Mouse (Mus musculus): Measurements from ENCODE around the gene Nme7. TPM values are rescaled to one million over a fixed set of nuclear protein-coding genes. Genes with fewer than 3 reads are reported as not detected.

Gene Nme7
- total and polyA plus RNA-seq, 2 experiments from 2014 or later, result 17.6 to 25.8 TPM

- 82% methylated on average over 3 of the region's 3 CpGs for WGBS
- no peak for TF ChIP-seq CTCF (IDR thresholded peaks at IDR 0.05)
- DNase-seq (ENCODE audit: low spot score) (no peak), ATAC-seq (ENCODE audit: low FRiP score) (no peak)
- Histone ChIP-seq H3K4me1 (ENCODE audit: insufficient read depth, low read length) (no peaks in the 10 kb centered on the region), H3K4me2 (ENCODE audit: low read depth, low read length, poor library complexity, severe bottlenecking) (no peak overlapping the region), H3K27me3 (ENCODE audit: insufficient read depth, low read length) (no peaks in the 10 kb centered on the region), H3K27ac (ENCODE audit: low read depth, low read length) (no peak overlapping the region), H3K36me3 (ENCODE audit: insufficient read depth, low read length) (no peaks in the 10 kb centered on the region), H3K4me3 (ENCODE audit: low read depth, low read length) (no peak overlapping the region), H3K9ac (replicated peaks; ENCODE audit: low read length, poor library complexity, severe bottlenecking) (no peak overlapping the region), H3K9me3 (ENCODE audit: low read length) (no peaks in the 10 kb centered on the region)
These were observed 113.7 kb downstream of the Nme7 start for GRCm38 (mm10) chr1:164417604-164418003.

- H3K4me2 ChIP-seq (ENCODE audit: low read depth, low read length, poor library complexity, severe bottlenecking), result no peak overlapping the region
- no peak overlapping the region for H3K4me3 ChIP-seq (ENCODE audit: low read depth, low read length)
- H3K27ac ChIP-seq (ENCODE audit: low read depth, low read length), result no peak overlapping the region
- H3K4me1 ChIP-seq (ENCODE audit: insufficient read depth, low read length), result no peaks in the 10 kb centered on the region
- H3K9ac ChIP-seq (replicated peaks; ENCODE audit: low read length, poor library complexity, severe bottlenecking), result no peak overlapping the region
- ATAC-seq (ENCODE audit: low FRiP score) (no peak), DNase-seq (ENCODE audit: low spot score) (no peak)
- H3K36me3 ChIP-seq (ENCODE audit: insufficient read depth, low read length), result no peaks in the 10 kb centered on the region
- H3K9me3 ChIP-seq (ENCODE audit: low read length), result no peaks in the 10 kb centered on the region
- TF ChIP-seq CTCF (IDR thresholded peaks at IDR 0.05), result no peak
- H3K27me3 ChIP-seq (ENCODE audit: insufficient read depth, low read length), result no peaks in the 10 kb centered on the region
- WGBS, result 88% methylated on average over 10 of the region's 10 CpGs
These were observed 114.4 kb downstream of the Nme7 start for GRCm38 (mm10) chr1:164418320-164418719.

DNA sequence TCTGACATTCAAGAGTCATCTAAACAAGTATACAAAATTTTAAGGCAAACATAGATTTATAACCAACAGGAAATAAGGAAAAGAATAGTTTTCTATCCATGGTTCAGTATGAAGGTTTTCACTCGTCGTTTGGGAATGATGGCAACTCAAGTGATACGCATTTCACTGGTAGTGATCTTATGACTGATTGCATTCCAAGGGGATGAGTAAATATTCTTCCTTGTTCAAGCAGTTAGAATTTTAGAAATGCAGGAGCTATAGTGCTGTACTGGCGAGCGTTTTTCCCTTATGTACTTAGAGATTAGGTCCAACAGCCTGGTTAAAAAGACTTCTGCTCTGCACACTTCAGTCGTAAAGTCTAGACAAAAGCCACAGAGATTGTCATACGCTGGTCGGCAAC, 115.5 kb downstream of the Nme7 start:
- H3K9ac ChIP-seq (replicated peaks; ENCODE audit: low read length, poor library complexity, severe bottlenecking), result no peak overlapping the region
- H3K4me3 ChIP-seq (ENCODE audit: low read depth, low read length), result no peak overlapping the region
- no peaks in the 10 kb centered on the region for H3K4me1 ChIP-seq (ENCODE audit: insufficient read depth, low read length)
- no peak for ATAC-seq (ENCODE audit: low FRiP score)
- no peak for TF ChIP-seq CTCF (IDR thresholded peaks at IDR 0.05)
- H3K4me2 ChIP-seq (ENCODE audit: low read depth, low read length, poor library complexity, severe bottlenecking), result no peak overlapping the region
- no peaks in the 10 kb centered on the region for H3K36me3 ChIP-seq (ENCODE audit: insufficient read depth, low read length)
- H3K27ac ChIP-seq (ENCODE audit: low read depth, low read length), result no peak overlapping the region
- no peak for DNase-seq (ENCODE audit: low spot score)
- H3K27me3 ChIP-seq (ENCODE audit: insufficient read depth, low read length), result no peaks in the 10 kb centered on the region
- 84% methylated on average over 8 of the region's 8 CpGs for WGBS
- no peaks in the 10 kb centered on the region for H3K9me3 ChIP-seq (ENCODE audit: low read length)

DNA sequence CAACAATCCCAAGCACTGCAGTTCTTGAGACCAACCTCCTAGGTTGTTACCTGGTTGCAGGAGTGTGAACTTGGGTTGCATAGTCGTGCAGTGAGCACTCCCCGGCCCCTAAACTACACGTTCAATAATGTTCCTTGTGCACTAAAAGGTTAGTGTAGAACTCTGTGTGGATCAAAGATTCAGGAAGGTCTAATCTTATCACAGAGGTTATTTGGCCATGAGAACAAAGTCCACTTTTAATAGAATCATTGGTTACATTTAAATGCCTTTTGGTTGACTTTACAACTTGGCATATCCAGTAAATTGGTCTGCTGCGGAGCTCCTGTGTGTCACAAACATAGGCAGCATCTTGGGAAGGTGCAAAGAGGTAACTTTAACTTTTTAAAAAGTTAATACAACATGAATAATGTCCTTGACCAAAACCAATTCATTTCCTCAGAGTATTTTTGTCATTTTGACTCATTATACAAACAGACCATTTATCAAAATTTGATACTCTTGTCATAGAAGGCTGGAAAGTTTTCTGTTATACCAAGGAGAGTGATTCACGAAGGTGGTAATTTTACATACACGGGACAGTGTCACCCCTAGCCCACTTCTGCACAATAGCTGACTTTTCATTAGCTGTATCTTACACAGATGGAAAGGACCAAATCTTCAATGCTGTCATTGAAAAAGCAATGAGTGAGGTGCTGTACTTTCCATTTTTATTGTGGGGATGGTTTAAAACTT, 116.9 kb downstream of the Nme7 start:
- WGBS, result 93% methylated on average over 6 of the region's 6 CpGs
- Histone ChIP-seq H3K27ac (ENCODE audit: low read depth, low read length) (no peak overlapping the region), H3K4me1 (ENCODE audit: insufficient read depth, low read length) (no peaks in the 10 kb centered on the region), H3K27me3 (ENCODE audit: insufficient read depth, low read length) (no peaks in the 10 kb centered on the region), H3K36me3 (ENCODE audit: insufficient read depth, low read length) (no peaks in the 10 kb centered on the region), H3K9me3 (ENCODE audit: low read length) (no peaks in the 10 kb centered on the region), H3K4me3 (ENCODE audit: low read depth, low read length) (no peak overlapping the region), H3K4me2 (ENCODE audit: low read depth, low read length, poor library complexity, severe bottlenecking) (no peak overlapping the region), H3K9ac (replicated peaks; ENCODE audit: low read length, poor library complexity, severe bottlenecking) (no peak overlapping the region)
- DNase-seq (ENCODE audit: low spot score) (no peak), ATAC-seq (ENCODE audit: low FRiP score) (no peak)
- no peak for TF ChIP-seq CTCF (IDR thresholded peaks at IDR 0.05)

- no peak overlapping the region for H3K27ac ChIP-seq (ENCODE audit: low read depth, low read length)
- no peaks in the 10 kb centered on the region for H3K4me1 ChIP-seq (ENCODE audit: insufficient read depth, low read length)
- H3K36me3 ChIP-seq (ENCODE audit: insufficient read depth, low read length), result no peaks in the 10 kb centered on the region
- TF ChIP-seq CTCF (IDR thresholded peaks at IDR 0.05), result no peak
- 90% methylated on average over 7 of the region's 7 CpGs for WGBS
- no peaks in the 10 kb centered on the region for H3K9me3 ChIP-seq (ENCODE audit: low read length)
- DNase-seq (ENCODE audit: low spot score) (no peak), ATAC-seq (ENCODE audit: low FRiP score) (no peak)
- H3K4me2 ChIP-seq (ENCODE audit: low read depth, low read length, poor library complexity, severe bottlenecking), result no peak overlapping the region
- no peak overlapping the region for H3K4me3 ChIP-seq (ENCODE audit: low read depth, low read length)
- H3K9ac ChIP-seq (replicated peaks; ENCODE audit: low read length, poor library complexity, severe bottlenecking), result no peak overlapping the region
- no peaks in the 10 kb centered on the region for H3K27me3 ChIP-seq (ENCODE audit: insufficient read depth, low read length)
These were observed 122.3 kb downstream of the Nme7 start for GRCm38 (mm10) chr1:164426227-164426626.

- no peaks in the 10 kb centered on the region for H3K36me3 ChIP-seq (ENCODE audit: insufficient read depth, low read length)
- H3K27me3 ChIP-seq (ENCODE audit: insufficient read depth, low read length), result no peaks in the 10 kb centered on the region
- 80% methylated on average over 7 of the region's 7 CpGs for WGBS
- ATAC-seq (ENCODE audit: low FRiP score), result no peak
- H3K4me2 ChIP-seq (ENCODE audit: low read depth, low read length, poor library complexity, severe bottlenecking), result no peak overlapping the region
- no peaks in the 10 kb centered on the region for H3K9me3 ChIP-seq (ENCODE audit: low read length)
- DNase-seq (ENCODE audit: low spot score), result no peak
- H3K4me3 ChIP-seq (ENCODE audit: low read depth, low read length), result no peak overlapping the region
- TF ChIP-seq CTCF (IDR thresholded peaks at IDR 0.05), result no peak
- H3K4me1 ChIP-seq (ENCODE audit: insufficient read depth, low read length), result no peaks in the 10 kb centered on the region
- H3K9ac ChIP-seq (replicated peaks; ENCODE audit: low read length, poor library complexity, severe bottlenecking), result no peak overlapping the region
- no peak overlapping the region for H3K27ac ChIP-seq (ENCODE audit: low read depth, low read length)
These were observed 123.9 kb downstream of the Nme7 start for GRCm38 (mm10) chr1:164427777-164428176.

All from midbrain, postnatal 0 days (tissue).